Mouse (Mus musculus): ENCODE results near the gene Shpk.

Gene Shpk

GRCm38 (mm10) chr11:73261385-73261784, 62.1 kb downstream of the Shpk start:
- DNase-seq (ENCODE audit: low read depth, low spot score), result no peak

- no peak for DNase-seq (ENCODE audit: low read depth, low spot score)
Observed at GRCm38 (mm10) chr11:73267267-73267666, 68.0 kb downstream of the Shpk start, which contains the start of gene Trpv3. Gene Trpv3 (plus strand): TSS chr11:73267388.
